Mouse (Mus musculus) liver, postnatal 0 days (tissue): ENCODE measurements around the gene Emcn. TPM values are rescaled to one million over a fixed set of nuclear protein-coding genes. Genes with fewer than 3 reads are reported as not detected.

Source experiments
- ATAC-seq: fragments of 200-750 bp; cut with Nextera tagmentation; 2 replicates; pipeline ENCODE4 v1.8.0; 2017; ENCODE audit warnings: mild to moderate bottlenecking, moderate library complexity
- DNase-seq: peaks from one replicate; pipeline ENCODE4 v3.0.0-alpha.2; 2016
- H3K27ac ChIP-seq: fragments of 300-500 bp; sonication (generic); 2 replicates; pipeline ENCODE4 v1.5.1; 2014; ENCODE audit warnings: antibody characterized with exemption, moderate library complexity, mild to moderate bottlenecking, low read depth
- H3K27me3 ChIP-seq: fragments of 300-500 bp; sonication (generic); 2 replicates; pipeline ENCODE4 v1.6.1; 2014; ENCODE audit warnings: low read length, control low read depth, mixed read lengths; ENCODE audit not compliant: insufficient read depth
- H3K36me3 ChIP-seq: fragments of 300-500 bp; sonication (generic); replicated peaks from 2 replicates; pipeline ENCODE4 v1.6.1; 2014; ENCODE audit warnings: mild to moderate bottlenecking, control low read depth, low read length, moderate library complexity, mixed read lengths; ENCODE audit not compliant: insufficient read depth
- H3K4me1 ChIP-seq: fragments of 300-500 bp; sonication (generic); 2 replicates; pipeline ENCODE4 v1.6.1; 2014; ENCODE audit warnings: antibody characterized with exemption, mild to moderate bottlenecking, control low read depth; ENCODE audit not compliant: insufficient read depth
- H3K4me2 ChIP-seq: fragments of 300-500 bp; sonication (generic); 2 replicates; pipeline ENCODE4 v1.6.1; 2014; ENCODE audit warnings: low read depth, mild to moderate bottlenecking, low read length, moderate library complexity, mixed read lengths
- H3K4me3 ChIP-seq: fragments of 300-500 bp; sonication (generic); 2 replicates; pipeline ENCODE4 v1.5.1; 2014; ENCODE audit warnings: low read depth, low read length
- H3K9ac ChIP-seq: fragments of 300-500 bp; sonication (generic); replicated peaks from 2 replicates; pipeline ENCODE4 v1.6.1; 2014; ENCODE audit warnings: mild to moderate bottlenecking, moderate library complexity
- H3K9me3 ChIP-seq: fragments of 300-500 bp; sonication (generic); 2 replicates; pipeline ENCODE4 v1.6.1; 2016; ENCODE audit warnings: mild to moderate bottlenecking, control low read depth, low read length, mixed read lengths
- CTCF ChIP-seq: sonication (generic); IDR thresholded peaks from 2 replicates; pipeline ENCODE4 v1.5.1; 2016; ENCODE audit warnings: antibody characterized with exemption, low read depth
- EP300 ChIP-seq: IDR thresholded peaks from 2 replicates; pipeline ENCODE4 v1.6.1; 2016; ENCODE audit warnings: antibody characterized with exemption, low read depth, mild to moderate bottlenecking
- WGBS: fragments of 180-500 bp; shearing (Covaris S2); extraction: QIAGEN DNeasy Blood & Tissue Kit; methylation state at CpG from one replicate; pipeline ENCODE4 v1.1.7; 2014; ENCODE audit not compliant: insufficient replicate concordance; 5-methylcytosine and 5-hydroxymethylcytosine counted together
- polyA plus RNA-seq: library from polyadenylated mRNA; unstranded; fragments of >200 nt; fragmentation: Nextera tagmentation; extraction: Ambion mirVana; gene quantifications from 2 replicates; pipeline ENCODE4 v1.2.1, GENCODE M21; 2015

Gene Emcn
- polyA plus RNA-seq, 1 experiment from 2014 or later: 3.6 TPM

GRCm38 (mm10) chr3:137464902-137465629, 124.2 kb downstream of the Emcn start:
- TF ChIP-seq EP300 (no peak), CTCF (no peak)
- 57% methylated on average over 4 of the region's 4 CpGs for WGBS
- Histone ChIP-seq H3K9ac (no peak overlapping the region), H3K4me1 (no peaks in the 10 kb centered on the region), H3K4me3 (no peak overlapping the region), H3K27me3 (no peaks in the 10 kb centered on the region), H3K36me3 (no peaks in the 10 kb centered on the region), H3K9me3 (no peaks in the 10 kb centered on the region), H3K27ac (no peak overlapping the region), H3K4me2 (no peak overlapping the region)
- ATAC-seq (no peak), DNase-seq (no peak)

DNA sequence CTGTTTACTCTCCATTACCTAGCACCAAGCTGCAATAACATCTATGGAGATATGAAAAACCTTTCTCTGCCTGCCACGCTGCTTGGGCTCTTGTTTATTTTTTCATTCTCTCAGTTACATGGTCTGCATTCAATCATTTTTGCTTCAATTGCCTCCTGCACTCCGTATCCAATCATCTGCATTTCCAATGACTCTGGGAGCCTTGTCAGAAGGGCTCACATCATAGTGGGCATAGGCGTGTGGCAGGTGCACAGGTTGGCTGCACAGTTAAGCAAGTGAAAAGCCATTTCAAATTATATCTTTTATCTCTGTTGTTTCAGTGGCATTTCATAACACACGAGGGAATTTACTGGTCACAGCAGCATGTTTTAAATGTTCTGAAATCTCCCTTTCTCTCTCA, 125.1 kb downstream of the Emcn start:
- H3K4me2 ChIP-seq: no peak overlapping the region
- ATAC-seq: no peak
- no peaks in the 10 kb centered on the region for H3K27me3 ChIP-seq
- H3K4me3 ChIP-seq: no peak overlapping the region
- H3K9ac ChIP-seq: no peak overlapping the region
- no peak overlapping the region for H3K27ac ChIP-seq
- DNase-seq: no peak
- TF ChIP-seq CTCF: no peak
- TF ChIP-seq EP300: no peak
- H3K9me3 ChIP-seq: no peaks in the 10 kb centered on the region
- no peaks in the 10 kb centered on the region for H3K36me3 ChIP-seq
- H3K4me1 ChIP-seq: no peaks in the 10 kb centered on the region
- 64% methylated on average over 4 of the region's 4 CpGs for WGBS

DNA sequence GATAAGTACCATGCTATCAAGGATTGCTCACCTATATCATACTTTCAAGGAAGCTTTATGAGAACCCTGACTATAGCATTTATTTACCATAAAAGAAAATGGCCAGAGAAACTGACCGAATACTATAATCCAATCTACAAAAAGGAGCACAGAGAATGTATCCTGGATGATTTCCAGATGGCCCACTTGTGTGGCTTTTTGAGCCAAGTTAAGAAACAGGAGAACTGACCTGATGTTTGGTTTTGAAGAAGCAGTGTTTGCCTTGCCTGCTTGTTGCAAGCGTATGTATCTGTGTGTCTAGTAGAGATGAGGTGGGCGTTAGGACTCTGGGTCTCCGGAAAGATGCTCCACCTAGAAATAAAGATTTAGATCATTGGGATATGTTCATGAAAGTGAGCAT, 125.9 kb downstream of the Emcn start:
- Histone ChIP-seq H3K9ac (no peak overlapping the region), H3K9me3 (no peaks in the 10 kb centered on the region), H3K27me3 (no peaks in the 10 kb centered on the region), H3K4me1 (no peaks in the 10 kb centered on the region), H3K4me2 (no peak overlapping the region), H3K4me3 (no peak overlapping the region), H3K27ac (no peak overlapping the region), H3K36me3 (no peaks in the 10 kb centered on the region)
- no peak for DNase-seq
- no peak for ATAC-seq
- no peak for TF ChIP-seq CTCF
- TF ChIP-seq EP300: no peak
- 87% methylated on average over 4 of the region's 4 CpGs for WGBS

- TF ChIP-seq CTCF (no peak), EP300 (no peak)
- 74% methylated on average over 1 of the region's 1 CpGs for whole genome bisulfite sequencing
- no peak for ATAC-seq
- H3K9me3 ChIP-seq: no peaks in the 10 kb centered on the region
- no peaks in the 10 kb centered on the region for H3K27me3 ChIP-seq
- H3K4me2 ChIP-seq: no peak overlapping the region
- DNase-seq: no peak
- no peak overlapping the region for H3K4me3 ChIP-seq
- no peak overlapping the region for H3K27ac ChIP-seq
- H3K9ac ChIP-seq: no peak overlapping the region
- no peaks in the 10 kb centered on the region for H3K4me1 ChIP-seq
- H3K36me3 ChIP-seq: no peaks in the 10 kb centered on the region
These were observed 126.5 kb downstream of the Emcn start for GRCm38 (mm10) chr3:137467386-137467785.

GRCm38 (mm10) chr3:137472145-137472544, 131.3 kb downstream of the Emcn start:
- no peaks in the 10 kb centered on the region for H3K9me3 ChIP-seq
- H3K36me3 ChIP-seq: no peaks in the 10 kb centered on the region
- no peaks in the 10 kb centered on the region for H3K4me1 ChIP-seq
- H3K27ac ChIP-seq: no peak overlapping the region
- H3K27me3 ChIP-seq: no peaks in the 10 kb centered on the region
- H3K9ac ChIP-seq: no peak overlapping the region
- ATAC-seq: no peak
- no peak overlapping the region for H3K4me2 ChIP-seq
- no peak for DNase-seq
- 65% methylated on average over 1 of the region's 1 CpGs for WGBS
- no peak overlapping the region for H3K4me3 ChIP-seq
- TF ChIP-seq EP300 (no peak), CTCF (no peak)

GRCm38 (mm10) chr3:137479761-137480339, 139.0 kb downstream of the Emcn start:
- Histone ChIP-seq H3K27me3 (no peaks in the 10 kb centered on the region), H3K36me3 (no peaks in the 10 kb centered on the region), H3K9ac (no peak overlapping the region), H3K4me1 (no peaks in the 10 kb centered on the region), H3K4me3 (no peak overlapping the region), H3K4me2 (no peak overlapping the region), H3K9me3 (no peaks in the 10 kb centered on the region), H3K27ac (no peak overlapping the region)
- no peak for DNase-seq
- TF ChIP-seq EP300: no peak
- TF ChIP-seq CTCF: no peak
- no peak for ATAC-seq
- WGBS: 64% methylated on average over 7 of the region's 7 CpGs
